Mouse (Mus musculus) ES-E14 (cell line): ENCODE measurements at regions not wholly inside any gene's neighbourhood (a gene's known extent, or its start where the extent isn't known, plus 50 kb on each side); places are given as distances from the start of the nearest gene placed in this dataset.

ENCODE experiments used
- DNase-seq: peaks from one replicate; pipeline ENCODE4 v3.0.0-alpha.2; 2013; ENCODE audit warnings: low read depth, low spot score
- H3K27ac ChIP-seq: 2 replicates; pipeline ENCODE4 v1.5.1; 2012; ENCODE audit warnings: low read depth, mild to moderate bottlenecking, low read length, moderate library complexity, mixed read lengths; ENCODE audit not compliant: poor library complexity, insufficient read depth, severe bottlenecking
- H3K36me3 ChIP-seq: 2 replicates; pipeline ENCODE4 v1.6.1; 2012; ENCODE audit warnings: mild to moderate bottlenecking, low read length, moderate library complexity, mixed read lengths; ENCODE audit not compliant: control insufficient read depth, poor library complexity, insufficient read depth, severe bottlenecking
- H3K4me1 ChIP-seq, 2 experiments: fragments of 150-350 bp in 1 of 2; sonication (generic) in 1 of 2; 2 replicates each; pipeline ENCODE4 v1.6.1; 2012; ENCODE audit warnings: low read length in 2 of 2, mild to moderate bottlenecking in 1 of 2, mixed read lengths in 1 of 2; ENCODE audit not compliant: control insufficient read depth in 2 of 2, insufficient read depth in 2 of 2, poor library complexity in 1 of 2
- H3K4me3 ChIP-seq, 2 experiments: fragments of 150-350 bp in 1 of 2; sonication (generic) in 1 of 2; 2 replicates each; pipeline ENCODE4 v1.5.1; 2012; ENCODE audit warnings: low read length in 2 of 2, low read depth in 1 of 2, mild to moderate bottlenecking in 1 of 2, mixed read lengths in 1 of 2; ENCODE audit not compliant: insufficient read depth in 1 of 2, poor library complexity in 1 of 2, severe bottlenecking in 1 of 2
- H3K9ac ChIP-seq: 2 replicates; pipeline ENCODE4 v1.6.1; 2012; ENCODE audit warnings: low read depth, mild to moderate bottlenecking, low read length, mixed read lengths; ENCODE audit not compliant: poor library complexity, insufficient read depth, severe bottlenecking
- H3K9me3 ChIP-seq: fragments of 150-350 bp; sonication (generic); 2 replicates; pipeline ENCODE4 v1.6.1; 2012; ENCODE audit warnings: low read depth, mild to moderate bottlenecking, low read length; ENCODE audit not compliant: control insufficient read depth, insufficient read depth
- CHD2 ChIP-seq: IDR thresholded peaks from 2 replicates; pipeline ENCODE4 v1.6.1; 2014; ENCODE audit warnings: mild to moderate bottlenecking, low read depth, low read length, inconsistent platforms
- HCFC1 ChIP-seq: IDR thresholded peaks from 2 replicates; pipeline ENCODE4 v1.6.1; 2012; ENCODE audit warnings: low read length, inconsistent platforms, borderline replicate concordance; ENCODE audit not compliant: insufficient read depth
- MAFK ChIP-seq: IDR thresholded peaks from 2 replicates; pipeline ENCODE4 v1.6.1; 2014; ENCODE audit warnings: mild to moderate bottlenecking, low read depth, low read length, inconsistent platforms; ENCODE audit not compliant: insufficient read depth
- ZC3H11A ChIP-seq: IDR thresholded peaks from 2 replicates; pipeline ENCODE4 v1.6.1; 2012; ENCODE audit warnings: low read depth, mild to moderate bottlenecking, inconsistent platforms, low read length, borderline replicate concordance
- ZNF384 ChIP-seq: IDR thresholded peaks from 2 replicates; pipeline ENCODE4 v1.6.1; 2012; ENCODE audit warnings: low read depth, low read length, inconsistent platforms
- in situ Hi-C, 2 experiments: fragments of 600-800 bp; cut with MboI; formaldehyde crosslinking; loops; one replicate each; pipeline ENCODE4 v1.15.1; 2025; ENCODE audit warnings: low sequenced_read_pairs in 2 of 2, inconsistent platforms in 1 of 2; ENCODE audit not compliant: unreplicated experiment in 2 of 2

DNA sequence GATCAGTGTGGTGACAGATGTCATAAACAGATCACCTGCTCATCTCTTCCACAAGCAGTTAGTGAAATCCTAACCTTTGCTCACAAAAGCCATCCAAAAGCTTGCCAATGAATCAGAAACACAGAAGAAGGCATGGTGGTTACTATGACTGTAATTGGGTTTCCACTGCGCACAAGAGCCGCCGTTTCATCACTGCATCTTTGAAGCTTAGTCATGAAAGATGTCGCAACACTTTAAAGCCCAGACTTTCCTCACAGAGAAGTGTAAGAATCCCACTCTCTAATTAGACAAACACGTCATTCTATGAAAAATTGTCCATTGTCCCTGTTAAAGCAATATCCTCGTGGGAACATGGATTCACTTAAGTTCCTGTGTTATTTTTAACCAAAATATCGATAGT lies 76.9 kb upstream of the Tmco5 start:
- no peak for DNase-seq
- Histone ChIP-seq H3K9ac (no peak overlapping the region), H3K27ac (no peak overlapping the region), H3K4me1 (no peaks in the 10 kb centered on the region), H3K4me3 (no peak overlapping the region), H3K36me3 (no peaks in the 10 kb centered on the region), H3K9me3 (no peaks in the 10 kb centered on the region)
- no peak for TF ChIP-seq MAFK
- no peak for TF ChIP-seq HCFC1
- TF ChIP-seq CHD2, result no peak
- TF ChIP-seq ZC3H11A, result no peak
- TF ChIP-seq ZNF384, result no peak
- in situ Hi-C loops, result no loop called here

DNA sequence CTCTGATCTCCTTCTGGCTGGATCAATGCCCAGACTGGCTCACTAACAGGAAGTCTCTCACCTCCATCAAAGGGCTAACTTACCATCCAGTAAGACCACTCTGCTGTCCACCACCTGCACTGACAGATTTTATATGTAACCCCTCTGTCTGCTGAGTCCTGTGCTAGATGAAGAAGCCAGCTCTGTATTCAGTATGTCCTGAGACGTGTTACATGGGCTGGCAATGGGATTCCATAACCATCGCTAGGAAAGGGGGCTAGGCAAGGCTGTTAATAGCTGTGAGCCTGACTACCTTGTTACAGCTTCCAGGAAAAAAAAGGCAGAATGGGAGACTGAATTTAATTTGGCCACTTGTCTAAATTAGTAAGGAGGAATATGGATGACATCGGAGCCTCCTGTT lies 71.3 kb upstream of the Tmco5 start:
- no peaks in the 10 kb centered on the region for H3K4me1 ChIP-seq
- TF ChIP-seq ZC3H11A, result no peak
- no peak for TF ChIP-seq HCFC1
- TF ChIP-seq CHD2, result no peak
- no peak for TF ChIP-seq MAFK
- no peak for TF ChIP-seq ZNF384
- no peak for DNase-seq
- in situ Hi-C loops, result no loop called here
- no peaks in the 10 kb centered on the region for H3K9me3 ChIP-seq
- no peak overlapping the region for H3K9ac ChIP-seq
- H3K36me3 ChIP-seq, result no peaks in the 10 kb centered on the region
- no peak overlapping the region for H3K27ac ChIP-seq
- H3K4me3 ChIP-seq, result no peak overlapping the region

GRCm38 (mm10) chr2:116807636-116808035 lies 70.9 kb upstream of the Tmco5 start:
- in situ Hi-C loops, result no loop called here
- H3K36me3 ChIP-seq, result no peaks in the 10 kb centered on the region
- no peak for TF ChIP-seq HCFC1
- TF ChIP-seq ZC3H11A, result no peak
- TF ChIP-seq MAFK, result no peak
- no peak overlapping the region for H3K9ac ChIP-seq
- H3K4me1 ChIP-seq, result no peaks in the 10 kb centered on the region
- H3K9me3 ChIP-seq, result no peaks in the 10 kb centered on the region
- no peak overlapping the region for H3K4me3 ChIP-seq
- H3K27ac ChIP-seq, result no peak overlapping the region
- no peak for DNase-seq

- Histone ChIP-seq H3K9me3 (no peaks in the 10 kb centered on the region), H3K9ac (no peak overlapping the region), H3K36me3 (no peaks in the 10 kb centered on the region), H3K4me1 (no peaks in the 10 kb centered on the region), H3K4me3 (no peak overlapping the region), H3K27ac (no peak overlapping the region)
- no peak for TF ChIP-seq ZC3H11A
- TF ChIP-seq ZNF384, result no peak
- TF ChIP-seq HCFC1, result no peak
- TF ChIP-seq MAFK, result no peak
- no peak for TF ChIP-seq CHD2
- no peak for DNase-seq
- in situ Hi-C loops, result no loop called here
These were observed 70.4 kb upstream of the Tmco5 start for GRCm38 (mm10) chr2:116808113-116808512.

DNA sequence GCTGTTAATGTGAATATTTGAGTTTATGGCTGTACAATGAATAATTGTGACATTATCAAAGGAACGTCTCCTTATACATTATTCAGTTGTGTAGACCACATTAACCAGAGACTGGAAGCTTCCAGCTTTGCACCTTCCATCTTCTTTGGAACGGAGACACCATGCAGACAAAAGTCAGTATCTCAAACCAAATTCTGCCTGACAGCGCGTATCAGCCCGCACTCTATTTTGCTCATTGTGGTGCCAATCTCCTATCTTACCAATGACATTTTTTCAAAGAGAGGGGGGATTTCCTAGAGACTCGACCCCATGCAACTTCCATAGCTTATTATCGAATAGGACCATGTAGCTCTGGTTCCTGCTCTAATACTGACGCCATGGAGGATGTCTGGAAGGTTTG lies 69.9 kb upstream of the Tmco5 start:
- H3K9ac ChIP-seq, result no peak overlapping the region
- H3K36me3 ChIP-seq, result no peaks in the 10 kb centered on the region
- H3K4me1 ChIP-seq, result no peaks in the 10 kb centered on the region
- DNase-seq, result no peak
- no peak overlapping the region for H3K27ac ChIP-seq
- H3K4me3 ChIP-seq, result no peak overlapping the region
- in situ Hi-C loops, result no loop called here
- H3K9me3 ChIP-seq, result no peaks in the 10 kb centered on the region
- no peak for TF ChIP-seq MAFK
- no peak for TF ChIP-seq CHD2
- no peak for TF ChIP-seq ZC3H11A
- TF ChIP-seq ZNF384, result no peak
- no peak for TF ChIP-seq HCFC1
